Mouse (Mus musculus) CH12.LX (cell line): ENCODE measurements around the gene Gng12. TPM values are rescaled to one million over a fixed set of nuclear protein-coding genes. Genes with fewer than 3 reads are reported as not detected.

ENCODE experiments used
- DNase-seq: peaks from one replicate; pipeline ENCODE4 v3.0.0-alpha.2; 2013; ENCODE audit errors: extremely low read depth
- H3K27ac ChIP-seq: 2 replicates; pipeline ENCODE4 v1.5.1; 2012; ENCODE audit warnings: low read depth, mild to moderate bottlenecking, control low read depth, moderate library complexity; ENCODE audit not compliant: insufficient read depth
- H3K27me3 ChIP-seq: replicated peaks from 2 replicates; pipeline ENCODE3; 2012; ENCODE audit warnings: inconsistent platforms
- H3K36me3 ChIP-seq, 2 experiments: replicated peaks in 1 of 2; 2 replicates each; pipeline versions ENCODE3 to v1.6.1; 2012; ENCODE audit warnings: inconsistent platforms in 1 of 2, low read length in 1 of 2, mild to moderate bottlenecking in 1 of 2, mixed read lengths in 1 of 2, moderate library complexity in 1 of 2; ENCODE audit not compliant: control insufficient read depth in 1 of 2, insufficient read depth in 1 of 2
- H3K4me1 ChIP-seq, 2 experiments: 2 replicates each; pipeline ENCODE4 v1.6.1; 2012; ENCODE audit warnings: inconsistent platforms in 1 of 2, moderate library complexity in 1 of 2; ENCODE audit not compliant: insufficient read depth in 2 of 2, control insufficient read depth in 1 of 2
- H3K4me2 ChIP-seq: 2 replicates; pipeline ENCODE4 v1.6.1; 2012; ENCODE audit warnings: low read depth, mild to moderate bottlenecking, control low read depth; ENCODE audit not compliant: poor library complexity, insufficient read depth, severe bottlenecking
- H3K4me3 ChIP-seq, 3 experiments: fragments of 150-350 bp in 1 of 3; sonication (generic) in 1 of 3; replicated peaks in 1 of 3; 2 replicates each; pipeline versions ENCODE3 to v1.5.1; 2011 to 2012; ENCODE audit warnings: low read depth in 2 of 3, low read length in 2 of 3, mild to moderate bottlenecking in 2 of 3, moderate library complexity in 2 of 3, control low read depth in 1 of 3, improper control_type of control experiment in 1 of 3, inconsistent platforms in 1 of 3, mixed read lengths in 1 of 3; ENCODE audit not compliant: poor library complexity in 1 of 3
- H3K79me2 ChIP-seq: replicated peaks from 2 replicates; pipeline ENCODE4 v1.6.1; 2012; ENCODE audit warnings: mild to moderate bottlenecking, moderate library complexity; ENCODE audit not compliant: control insufficient read depth, poor library complexity, insufficient read depth, severe bottlenecking; ENCODE audit errors: extremely low read depth
- H3K9ac ChIP-seq: 2 replicates; pipeline ENCODE4 v1.6.1; 2012; ENCODE audit warnings: low read depth, mild to moderate bottlenecking, control low read depth, moderate library complexity; ENCODE audit not compliant: insufficient read depth
- H3K9me3 ChIP-seq: replicated peaks from 2 replicates; pipeline ENCODE3; 2012; ENCODE audit warnings: low read length, inconsistent platforms, mixed read lengths
- BHLHE40 ChIP-seq: IDR thresholded peaks from 2 replicates; pipeline ENCODE4 v1.6.1; 2011; ENCODE audit warnings: mild to moderate bottlenecking, low read depth, low read length, improper control_type of control experiment
- CHD1 ChIP-seq: IDR thresholded peaks from 2 replicates; pipeline ENCODE4 v1.6.1; 2012; ENCODE audit warnings: low read depth, low read length, improper control_type of control experiment, inconsistent platforms
- CHD2 ChIP-seq: IDR thresholded peaks from 2 replicates; pipeline ENCODE4 v1.6.1; 2011; ENCODE audit warnings: low read length, improper control_type of control experiment
- CTCF ChIP-seq, 2 experiments: IDR thresholded peaks in 1 of 2; conservative IDR thresholded peaks in 1 of 2; 2 replicates each; pipeline ENCODE4 v1.5.1; 2011 to 2012; ENCODE audit warnings: low read depth in 2 of 2, low read length in 2 of 2, improper control_type of control experiment in 1 of 2, inconsistent platforms in 1 of 2, mild to moderate bottlenecking in 1 of 2, moderate library complexity in 1 of 2
- ELF1 ChIP-seq: IDR thresholded peaks from 2 replicates; pipeline ENCODE4 v1.6.1; 2014; ENCODE audit warnings: low read depth, mild to moderate bottlenecking, inconsistent platforms, low read length, improper control_type of control experiment
- EP300 ChIP-seq: IDR thresholded peaks from 2 replicates; pipeline ENCODE4 v1.6.1; 2011; ENCODE audit warnings: low read length, improper control_type of control experiment
- HCFC1 ChIP-seq: IDR thresholded peaks from 2 replicates; pipeline ENCODE4 v1.6.1; 2012; ENCODE audit warnings: low read depth, mild to moderate bottlenecking, inconsistent platforms, low read length, improper control_type of control experiment
- JUN ChIP-seq: IDR thresholded peaks from 2 replicates; pipeline ENCODE4 v1.6.1; 2011; ENCODE audit warnings: low read depth, mild to moderate bottlenecking, low read length, improper control_type of control experiment, moderate library complexity; ENCODE audit not compliant: insufficient read depth
- JUND ChIP-seq: conservative IDR thresholded peaks from 2 replicates; pipeline ENCODE4 v1.6.1; 2011; ENCODE audit warnings: low read depth, low read length, improper control_type of control experiment
- KAT2A ChIP-seq: IDR thresholded peaks from 2 replicates; pipeline ENCODE4 v1.6.1; 2012; ENCODE audit warnings: low read length, improper control_type of control experiment, inconsistent platforms; ENCODE audit not compliant: insufficient replicate concordance
- MAX ChIP-seq: IDR thresholded peaks from 2 replicates; pipeline ENCODE4 v1.6.1; 2011; ENCODE audit warnings: low read length, improper control_type of control experiment
- MAZ ChIP-seq: IDR thresholded peaks from 2 replicates; pipeline ENCODE4 v1.6.1; 2012; ENCODE audit warnings: low read depth, mild to moderate bottlenecking, inconsistent platforms, low read length, improper control_type of control experiment, moderate library complexity
- MEF2A ChIP-seq: IDR thresholded peaks from 2 replicates; pipeline ENCODE4 v1.6.1; 2014; ENCODE audit warnings: low read depth, mild to moderate bottlenecking, inconsistent platforms, low read length, improper control_type of control experiment, borderline replicate concordance
- MXI1 ChIP-seq: IDR thresholded peaks from 2 replicates; pipeline ENCODE4 v1.6.1; 2011; ENCODE audit warnings: mild to moderate bottlenecking, low read depth, low read length, improper control_type of control experiment
- MYC ChIP-seq: IDR thresholded peaks from 2 replicates; pipeline ENCODE4 v1.6.1; 2011; ENCODE audit warnings: low read depth, mild to moderate bottlenecking, improper control_type of control experiment, low read length
- NELFE ChIP-seq: IDR thresholded peaks from 2 replicates; pipeline ENCODE4 v1.6.1; 2011; ENCODE audit warnings: low read depth, low read length, improper control_type of control experiment
- NRF1 ChIP-seq: IDR thresholded peaks from 2 replicates; pipeline ENCODE4 v1.6.1; 2014; ENCODE audit warnings: low read depth, mild to moderate bottlenecking, inconsistent platforms, low read length, improper control_type of control experiment, moderate library complexity
- PAX5 ChIP-seq: IDR thresholded peaks from 2 replicates; pipeline ENCODE4 v1.6.1; 2012; ENCODE audit warnings: low read length, inconsistent platforms, mixed read lengths
- POLR2A ChIP-seq: IDR thresholded peaks from 2 replicates; pipeline ENCODE4 v1.6.1; 2011; ENCODE audit warnings: low read depth, mild to moderate bottlenecking, improper control_type of control experiment, low read length
- RCOR1 ChIP-seq: conservative IDR thresholded peaks from 2 replicates; pipeline ENCODE4 v1.6.1; 2012; ENCODE audit warnings: low read depth, mild to moderate bottlenecking, inconsistent platforms, low read length, improper control_type of control experiment
- SMC3 ChIP-seq: IDR thresholded peaks from 2 replicates; pipeline ENCODE4 v1.6.1; 2011; ENCODE audit warnings: low read depth, low read length, improper control_type of control experiment
- TBP ChIP-seq: conservative IDR thresholded peaks from 2 replicates; pipeline ENCODE4 v1.6.1; 2011; ENCODE audit warnings: low read depth, low read length, improper control_type of control experiment
- TCF12 ChIP-seq: IDR thresholded peaks from 2 replicates; pipeline ENCODE4 v1.6.1; 2014; ENCODE audit warnings: low read depth, mild to moderate bottlenecking, inconsistent platforms, low read length, improper control_type of control experiment
- UBTF ChIP-seq: IDR thresholded peaks from 2 replicates; pipeline ENCODE4 v1.6.1; 2012; ENCODE audit warnings: low read depth, mild to moderate bottlenecking, inconsistent platforms, low read length, improper control_type of control experiment, moderate library complexity
- USF1 ChIP-seq: IDR thresholded peaks from 2 replicates; pipeline ENCODE4 v1.6.1; 2014; ENCODE audit warnings: low read depth, mild to moderate bottlenecking, inconsistent platforms, low read length, improper control_type of control experiment
- ZC3H11A ChIP-seq: IDR thresholded peaks from 2 replicates; pipeline ENCODE4 v1.6.1; 2012; ENCODE audit warnings: low read depth, mild to moderate bottlenecking, inconsistent platforms, low read length, improper control_type of control experiment
- ZKSCAN1 ChIP-seq: IDR thresholded peaks from 2 replicates; pipeline ENCODE4 v1.6.1; 2012; ENCODE audit warnings: low read depth, inconsistent platforms, low read length, improper control_type of control experiment, borderline replicate concordance
- ZNF384 ChIP-seq: IDR thresholded peaks from 2 replicates; pipeline ENCODE4 v1.6.1; 2012; ENCODE audit warnings: low read depth, low read length, improper control_type of control experiment, inconsistent platforms
- dilution Hi-C: fragments of 300-500 bp; cut with MboI; formaldehyde crosslinking; loops from 2 replicates; pipeline ENCODE4 v1.14.3; 2020; ENCODE audit warnings: low sequenced_read_pairs; ENCODE audit not compliant: extremely low pct_unique_long_range_greater_than_20kb, extremely low pct_ligation_motif_present
- in situ Hi-C: fragments of 300-500 bp; cut with MboI; formaldehyde crosslinking; loops from 3 replicates; pipeline ENCODE4 v1.14.3; 2019; ENCODE audit warnings: low sequenced_read_pairs, low pct_ligation_motif_present, low pct_unique_long_range_greater_than_20kb, mixed read lengths
- polyA plus RNA-seq: library from polyadenylated mRNA; unstranded; fragments of >175 nt; gene quantifications from 2 replicates; pipeline ENCODE4 v1.2.1, GENCODE M21; 2012; ENCODE audit warnings: low read depth; ENCODE audit not compliant: insufficient read length
- total RNA-seq, 2 experiments: library from RNA; depleted of rRNA; stranded (reverse); fragments of 300-350 nt in 1 of 2; fragments of >200 nt in 1 of 2; gene quantifications; 2 replicates each; pipeline ENCODE4 v1.2.3; 2012 to 2014

Gene Gng12
- total and polyA plus RNA-seq, 3 experiments = 3.9 to 20.8 (median 12.2) TPM

GRCm38 (mm10) chr6:67034331-67035130 lies 138.3 kb downstream of the Gng12 start:
- Histone ChIP-seq H3K27me3 (no peaks in the 10 kb centered on the region), H3K79me2 (no peaks in the 10 kb centered on the region; the same call in 1 of the 2 replicates), H3K36me3 (peaks cover 4 to 7% of the 10 kb centered on the region in 2 experiments), H3K27ac (peak overlapping the region; percentile 28; the same call in 1 of the 2 replicates), H3K4me1 (peaks cover 5 to 26% of the 10 kb centered on the region in 2 experiments), H3K4me3 (peak overlapping the region; percentile 28 to 86 (median 41)), H3K9me3 (no peaks in the 10 kb centered on the region), H3K4me2 (peak overlapping the region; percentile 87), H3K9ac (peak overlapping the region; percentile 86)
- DNase-seq = no peak
- in situ Hi-C loops = no loop called here
- TF ChIP-seq JUND (no peak), SMC3 (no peak), USF1 (no peak)
- dilution Hi-C loops = no loop called here

GRCm38 (mm10) chr6:67035388-67036299 lies 139.4 kb downstream of the Gng12 start:
- Histone ChIP-seq H3K79me2 (no peaks in the 10 kb centered on the region; the same call in 1 of the 2 replicates), H3K27ac (peak overlapping the region; percentile 88), H3K27me3 (no peaks in the 10 kb centered on the region), H3K4me1 (peaks cover 5 to 26% of the 10 kb centered on the region in 2 experiments), H3K36me3 (peaks cover 4 to 7% of the 10 kb centered on the region in 2 experiments), H3K9ac (peak overlapping the region; percentile 98), H3K9me3 (no peaks in the 10 kb centered on the region), H3K4me3 (peak overlapping the region; percentile 41 to 99 (median 86)), H3K4me2 (peak overlapping the region; percentile 65)
- TF ChIP-seq EP300 = no peak
- TF ChIP-seq TBP = no peak
- TF ChIP-seq UBTF = no peak
- TF ChIP-seq MYC = no peak; the same call in 1 of the 2 replicates
- TF ChIP-seq CTCF (conservative IDR thresholded peaks at IDR 0.05 in 1 of 2, IDR thresholded peaks at IDR 0.05 in 1 of 2; ENCODE audit: low read depth in 2 of 2, low read length in 2 of 2) = no peak
- no peak for TF ChIP-seq RCOR1
- TF ChIP-seq POLR2A = no peak
- TF ChIP-seq SMC3 = no peak
- TF ChIP-seq NELFE = no peak
- no peak for TF ChIP-seq KAT2A
- TF ChIP-seq ZNF384 = no peak
- peak; percentile 74; the same call in 1 of the 2 replicates for TF ChIP-seq MXI1
- TF ChIP-seq MAX = no peak
- TF ChIP-seq USF1 = no peak
- TF ChIP-seq BHLHE40 = 0 out of 2 replicates have a peak, but pooled peaks have one; percentile 37
- TF ChIP-seq HCFC1 = no peak
- TF ChIP-seq MEF2A = no peak
- 0 out of 2 replicates have a peak, but pooled peaks have one; percentile 42 for TF ChIP-seq CHD1
- peak; percentile 31; the same call in 1 of the 2 replicates for TF ChIP-seq TCF12
- TF ChIP-seq JUN = no peak
- no peak for TF ChIP-seq PAX5
- TF ChIP-seq CHD2 = no peak
- no peak for TF ChIP-seq ELF1
- TF ChIP-seq NRF1 = no peak
- TF ChIP-seq MAZ = no peak
- no peak for TF ChIP-seq ZKSCAN1
- no peak for TF ChIP-seq ZC3H11A
- in situ Hi-C loops (no loop called here), dilution Hi-C loops (no loop called here)
- peak; percentile 64 for DNase-seq
